Mouse (Mus musculus): ENCODE results near the gene Ireb2. TPM values are rescaled to one million over a fixed set of nuclear protein-coding genes. Genes with fewer than 3 reads are reported as not detected.

Gene Ireb2
- total RNA-seq, 2 experiments from 2014 or later: 30.1 to 30.5 TPM

Other genes starting within 250 kb of the Ireb2 start
- gene Acsbg1, start 201.9 kb upstream of the Ireb2 start, total RNA-seq (2021): under 1 TPM; 0.19 to 0.72 TPM
- 10 to 100 TPM; 71.4 to 80.4 TPM for gene Dnaja4, start 164.9 kb upstream of the Ireb2 start, total RNA-seq (2021)
- gene Wdr61, start 129.3 kb upstream of the Ireb2 start, total RNA-seq (2021): 10 to 100 TPM; 28.2 to 31.7 TPM
- gene Crabp1, start 99.0 kb upstream of the Ireb2 start, total RNA-seq (2021): not detected
- under 1 TPM; 0.94 to 0.98 TPM for gene Hykk, start 53.5 kb downstream of the Ireb2 start, total RNA-seq (2021)
- 100 to 1,000 TPM; 135 to 138 TPM for gene Psma4, start 87.0 kb downstream of the Ireb2 start, total RNA-seq (2021)
- gene AY074887, start 87.2 kb downstream of the Ireb2 start, total RNA-seq (2021): not detected
- under 1 TPM in 1 of 2 experiments, not detected in 1; 0.19 TPM for gene Chrna5, start 117.1 kb downstream of the Ireb2 start, total RNA-seq (2021)
- not detected for gene Chrna3, start 162.8 kb downstream of the Ireb2 start, total RNA-seq (2021)
- under 1 TPM in 1 of 2 experiments, not detected in 1; 0.08 TPM for gene Chrnb4, start 185.0 kb downstream of the Ireb2 start, total RNA-seq (2021)

Data from heart, postnatal 36 days (tissue).